Mouse (Mus musculus) megakaryocyte, adult 5-6 weeks (primary cell): ENCODE measurements around the gene Gpr119. TPM values are rescaled to one million over a fixed set of nuclear protein-coding genes. Genes with fewer than 3 reads are reported as not detected.

ENCODE experiments used
- ATAC-seq: 2 replicates; pipeline ENCODE4 v1.8.0; 2016; ENCODE audit warnings: mild to moderate bottlenecking, inconsistent platforms; ENCODE audit not compliant: poor library complexity, severe bottlenecking
- total RNA-seq, 2 experiments: library from RNA; stranded (forward) in 1 of 2; stranded (reverse) in 1 of 2; fragments of 153-499, 151-499 nt in 1 of 2; fragments of 221-1000, 200-1000 nt in 1 of 2; gene quantifications; 2 replicates each; pipeline versions ENCODE4 v1.2.3 to v1.2.4; 2015 to 2017

The Gpr119 gene
- total RNA-seq (2015): 0.18 TPM in 1 of 2 replicates, not detected in the other
- total RNA-seq (2017): not detected in 2 replicates

DNA sequence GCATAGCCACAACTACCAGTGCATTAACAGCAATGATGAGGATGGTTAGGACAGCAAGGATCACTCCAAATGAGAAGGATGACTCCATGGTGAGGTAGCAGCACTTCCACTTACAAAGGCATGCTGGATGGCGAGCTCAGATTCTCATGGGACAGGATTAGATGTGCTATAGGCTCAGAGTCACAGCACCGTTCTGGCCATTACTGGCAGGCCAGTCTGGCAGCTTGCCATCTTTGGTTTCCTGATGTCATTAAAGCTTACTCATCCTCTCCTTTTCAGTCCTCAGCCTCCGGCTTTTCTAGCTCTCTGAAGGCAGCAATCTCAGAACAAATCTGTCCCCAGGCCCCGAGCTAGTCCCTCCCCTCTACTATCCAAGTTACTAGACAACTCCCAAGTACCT is at the start of gene Gpr119:
Gpr119 (minus strand) TSS at position 308 of the 400 bp plus-strand sequence.
- no peak for ATAC-seq

DNA sequence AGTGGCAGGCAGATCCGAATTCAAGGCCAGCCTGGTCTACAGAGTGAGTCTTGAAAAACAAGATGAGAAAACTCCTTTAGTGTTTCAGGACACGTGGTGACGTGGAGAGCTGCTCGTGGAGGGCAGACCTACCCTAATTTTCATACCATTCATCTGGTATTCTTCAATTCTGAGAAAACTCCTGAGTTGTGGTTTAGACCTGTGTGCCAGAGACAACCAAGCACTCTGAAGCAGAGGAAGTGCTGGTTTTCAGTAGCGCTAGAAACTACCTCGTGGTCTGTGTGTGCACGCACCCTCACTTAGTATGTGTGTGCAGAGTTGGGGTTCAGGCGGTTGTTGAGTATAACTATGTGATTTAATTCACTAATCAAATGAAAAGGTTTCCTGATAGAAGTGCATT is 38.6 kb upstream of the Gpr119 start:
- ATAC-seq: no peak

DNA sequence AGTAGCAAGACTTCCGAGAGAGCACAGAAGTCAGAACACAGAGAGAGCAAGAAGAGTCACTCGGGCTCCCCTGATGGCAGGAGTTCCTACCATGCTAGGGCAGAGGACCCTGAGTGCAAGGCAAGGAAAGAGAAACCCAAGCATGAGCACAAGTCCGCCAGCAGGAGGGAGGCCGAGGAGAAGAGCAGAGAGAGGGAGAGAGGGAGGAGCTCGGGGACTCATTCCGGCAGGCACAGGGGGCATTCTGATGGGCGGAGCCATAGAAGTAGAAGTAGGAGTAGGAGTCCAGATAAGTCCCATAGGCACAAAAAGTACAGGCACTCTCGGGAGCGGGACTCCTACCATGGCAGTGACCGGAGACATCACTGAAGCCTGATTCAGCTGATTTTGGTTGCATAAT is 35.4 kb upstream of the Gpr119 start:
- no peak for ATAC-seq

GRCm38 (mm10) chrX:48694864-48695371 is 20.6 kb upstream of the Gpr119 start, which contains the start of gene Rbmx2:
TSS of gene Rbmx2 (plus strand) at chrX:48695004.
- ATAC-seq: peak; percentile 100

- ATAC-seq: peak; percentile 8; the same call in 1 of the 2 replicates
These were observed 20.2 kb upstream of the Gpr119 start for GRCm38 (mm10) chrX:48694460-48694859.

DNA sequence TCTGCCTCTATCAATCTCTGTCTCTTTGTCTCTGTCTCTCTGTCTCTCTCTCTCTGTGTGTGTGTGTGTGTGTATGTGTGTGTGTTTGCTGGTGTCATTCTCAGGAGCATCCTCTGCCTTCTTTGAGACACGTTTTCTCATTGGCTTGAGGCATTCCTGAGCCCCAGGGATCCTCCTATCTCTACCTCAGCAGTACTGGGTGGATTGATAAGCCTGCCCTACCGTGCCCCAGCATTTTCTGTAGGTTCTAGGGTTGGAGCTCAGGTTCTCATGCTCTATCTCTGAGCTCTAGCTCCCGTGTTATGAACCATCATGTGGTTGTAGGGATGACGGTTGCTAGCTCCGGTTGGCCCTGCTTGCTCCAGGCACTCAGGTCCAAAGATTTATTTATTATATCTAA is 9.6 kb upstream of the Gpr119 start:
- ATAC-seq: no peak

GRCm38 (mm10) chrX:48683451-48683850 is 9.2 kb upstream of the Gpr119 start:
- ATAC-seq: peak; percentile 60

DNA sequence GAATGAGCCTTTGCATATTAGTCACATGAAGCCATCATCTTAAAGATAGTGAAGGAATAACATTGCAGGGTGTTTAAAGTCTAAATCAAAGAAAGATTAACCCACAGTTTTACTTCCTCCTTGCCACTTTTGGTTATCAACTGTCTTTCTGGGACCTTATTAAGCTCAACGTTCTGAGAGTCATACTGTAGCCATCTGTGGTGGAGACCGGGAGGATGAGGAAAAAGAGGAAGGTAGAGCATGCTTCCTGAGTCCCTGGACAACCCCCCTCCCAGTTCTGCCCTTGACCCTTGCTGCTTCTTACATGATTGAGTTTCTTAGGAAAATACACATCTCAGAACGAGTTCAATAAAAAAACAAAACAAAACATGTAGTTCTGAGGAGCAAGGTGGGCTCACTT is 2.6 kb downstream of the Gpr119 start:
- ATAC-seq: no peak

- no peak for ATAC-seq
These were observed 4.7 kb downstream of the Gpr119 start for GRCm38 (mm10) chrX:48669588-48669987.

DNA sequence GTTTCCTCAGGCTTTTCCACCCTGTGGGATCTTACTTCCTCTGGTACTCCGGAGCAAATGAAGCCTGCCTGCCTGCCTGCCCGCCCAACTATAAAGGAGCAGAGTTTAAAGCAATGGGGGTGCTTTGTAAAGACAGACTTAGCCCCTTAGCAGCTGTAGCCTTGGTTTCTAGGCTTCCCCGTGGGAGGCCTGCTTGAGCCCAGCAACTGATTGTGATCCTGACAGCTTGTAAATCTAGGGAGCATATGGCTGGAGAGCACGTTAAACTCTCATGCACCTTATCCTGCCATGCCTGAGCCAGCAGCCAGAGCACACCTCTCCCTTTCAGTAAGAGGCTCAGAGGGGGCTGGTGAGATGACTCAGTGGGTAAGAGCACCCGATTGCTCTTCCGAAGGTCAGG is 7.5 kb downstream of the Gpr119 start:
- no peak for ATAC-seq

GRCm38 (mm10) chrX:48644122-48644521 is 30.2 kb downstream of the Gpr119 start:
- no peak for ATAC-seq

DNA sequence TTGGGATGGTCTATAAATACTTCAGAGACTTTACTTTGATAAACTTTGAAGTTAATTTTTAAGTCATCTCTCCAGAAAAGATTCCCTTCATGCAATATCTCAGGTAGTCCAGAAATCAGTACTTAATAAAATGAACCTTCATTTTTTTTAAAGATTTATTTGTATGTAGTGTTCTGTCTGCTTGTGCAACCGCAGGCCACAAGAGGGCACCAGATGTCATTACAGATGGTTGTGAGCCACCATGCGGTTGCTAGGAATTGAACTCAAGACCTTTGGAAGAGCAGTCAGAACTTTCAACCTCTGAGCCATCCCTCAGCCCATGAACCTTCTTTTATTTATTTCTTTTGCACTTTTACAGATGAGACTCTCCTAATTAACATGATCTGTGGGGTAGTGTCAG is 37.2 kb downstream of the Gpr119 start:
- ATAC-seq: no peak

GRCm38 (mm10) chrX:48624054-48624420 is 50.2 kb downstream of the Gpr119 start:
- no peak for ATAC-seq

DNA sequence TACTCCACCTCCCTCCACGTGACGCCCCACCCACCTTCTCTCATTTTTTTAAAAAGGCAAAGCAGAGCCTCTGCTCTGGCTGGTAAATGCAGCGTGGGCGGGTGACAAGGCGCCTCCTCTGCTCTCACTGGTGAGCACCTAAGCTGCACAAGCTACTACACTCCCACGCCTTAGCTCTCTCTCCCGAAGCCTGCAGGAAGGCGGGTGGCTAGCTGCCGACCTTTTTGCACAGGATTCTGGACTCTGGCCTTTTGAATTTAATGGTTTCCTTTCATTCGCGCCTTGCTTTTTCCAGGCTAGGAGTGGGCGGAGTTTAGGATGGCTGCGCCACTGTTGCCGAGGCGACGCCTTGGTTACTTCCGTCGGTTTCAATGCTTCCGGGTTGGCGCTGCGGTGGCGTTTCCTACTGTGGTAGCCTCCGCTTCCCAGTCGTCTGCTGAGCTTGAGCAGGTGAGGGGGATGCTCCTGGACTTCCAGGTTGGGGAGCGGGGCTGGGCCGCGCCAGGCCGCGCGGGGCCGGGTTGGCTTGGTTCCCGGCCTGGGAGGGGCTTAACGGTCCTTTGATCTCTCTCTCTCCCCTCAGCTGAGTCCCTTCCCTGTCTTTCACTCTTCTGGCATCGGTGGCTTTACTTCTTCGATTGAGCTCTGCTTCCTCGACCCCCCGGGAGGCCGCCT is 50.8 kb downstream of the Gpr119 start, which contains the start of gene Slc25a14:
Slc25a14 (plus strand) TSS at position 35 of the 675 bp plus-strand sequence.
- peak; percentile 99 for ATAC-seq

GRCm38 (mm10) chrX:48623049-48623378 is 51.3 kb downstream of the Gpr119 start:
- no peak for ATAC-seq

Other genes starting within 250 kb of the Gpr119 start
- gene Elf4, start 211.3 kb downstream of the Gpr119 start, total RNA-seq (2015): 122 and 133 TPM in 2 replicates
- 40.3 and 45.8 TPM in 2 replicates for gene Elf4, start 211.3 kb downstream of the Gpr119 start, total RNA-seq (2017)
- 42.6 and 48.4 TPM in 2 replicates for gene Aifm1, start 160.9 kb downstream of the Gpr119 start, total RNA-seq (2015)
- 39.2 and 42.8 TPM in 2 replicates for gene Aifm1, start 160.9 kb downstream of the Gpr119 start, total RNA-seq (2017)
- not detected in 2 replicates for gene Rab33a, start 155.2 kb downstream of the Gpr119 start, total RNA-seq (2015)
- gene Rab33a, start 155.2 kb downstream of the Gpr119 start, total RNA-seq (2017): not detected in 2 replicates
- 22.8 and 26.0 TPM in 2 replicates for gene Zfp280c, start 80.0 kb downstream of the Gpr119 start, total RNA-seq (2015)
- 11.1 and 14.0 TPM in 2 replicates for gene Zfp280c, start 80.0 kb downstream of the Gpr119 start, total RNA-seq (2017)
- 6.0 and 7.0 TPM in 2 replicates for gene Slc25a14, start 51.1 kb downstream of the Gpr119 start, total RNA-seq (2015)
- gene Slc25a14, start 51.1 kb downstream of the Gpr119 start, total RNA-seq (2017): 5.0 and 16.1 TPM in 2 replicates
- 13.5 and 14.3 TPM in 2 replicates for gene Rbmx2, start 20.5 kb upstream of the Gpr119 start, total RNA-seq (2015)
- 12.9 and 15.6 TPM in 2 replicates for gene Rbmx2, start 20.5 kb upstream of the Gpr119 start, total RNA-seq (2017)
- gene Gm595, start 203.2 kb upstream of the Gpr119 start, total RNA-seq (2015): not detected in 2 replicates
- gene Gm595, start 203.2 kb upstream of the Gpr119 start, total RNA-seq (2017): not detected in 2 replicates